Mouse (Mus musculus): ENCODE results near the gene Zfp14. TPM values are rescaled to one million over a fixed set of nuclear protein-coding genes. Genes with fewer than 3 reads are reported as not detected.

Zfp14 gene
- polyA plus RNA-seq, 1 experiment from 2014 or later: 14.2 TPM

- 96% methylated on average over 12 of the region's 12 CpGs for WGBS
- Histone ChIP-seq H3K27me3 (replicated peaks; ENCODE audit: control insufficient read depth, insufficient read depth, low read length) (no peaks in the 10 kb centered on the region), H3K4me2 (ENCODE audit: low read length) (no peak overlapping the region), H3K36me3 (ENCODE audit: control insufficient read depth, insufficient read depth) (peaks cover 18% of the 10 kb centered on the region), H3K4me3 (replicated peaks; ENCODE audit: low read length) (no peak overlapping the region), H3K9me3 (ENCODE audit: control insufficient read depth, low read length) (no peaks in the 10 kb centered on the region), H3K4me1 (replicated peaks; ENCODE audit: control insufficient read depth, insufficient read depth, low read length) (no peaks in the 10 kb centered on the region), H3K27ac (ENCODE audit: low read length) (no peak overlapping the region), H3K9ac (replicated peaks; ENCODE audit: low read depth, low read length) (no peak overlapping the region)
- ATAC-seq: no peak
Measured at GRCm38 (mm10) chr7:30034331-30034730, 16.8 kb downstream of the Zfp14 start.

DNA sequence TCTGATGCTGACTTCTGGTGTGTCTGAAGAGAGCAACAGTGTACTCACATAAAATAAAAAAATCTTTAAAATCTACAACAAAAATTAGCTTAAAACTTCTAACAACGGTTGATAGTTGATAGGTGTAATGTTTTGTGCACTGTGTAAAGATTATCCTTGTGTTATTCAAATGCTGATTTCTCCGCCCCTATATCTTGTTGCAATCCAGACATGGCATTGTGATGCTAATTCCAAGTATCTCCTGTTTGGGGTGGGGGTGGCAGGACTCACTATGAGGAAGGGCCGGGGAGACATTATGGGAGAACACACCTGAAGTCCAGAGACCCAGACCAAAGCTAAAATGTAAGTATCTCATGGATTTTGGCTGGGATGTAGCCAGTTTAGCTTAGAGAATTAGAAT is 19.8 kb downstream of the Zfp14 start:
- Histone ChIP-seq H3K27me3 (replicated peaks; ENCODE audit: control insufficient read depth, insufficient read depth, low read length) (no peaks in the 10 kb centered on the region), H3K36me3 (ENCODE audit: control insufficient read depth, insufficient read depth) (peaks cover 5% of the 10 kb centered on the region; the same call in 1 of the 2 replicates), H3K9ac (replicated peaks; ENCODE audit: low read depth, low read length) (no peak overlapping the region), H3K4me2 (ENCODE audit: low read length) (no peak overlapping the region), H3K9me3 (ENCODE audit: control insufficient read depth, low read length) (no peaks in the 10 kb centered on the region), H3K4me1 (replicated peaks; ENCODE audit: control insufficient read depth, insufficient read depth, low read length) (no peaks in the 10 kb centered on the region), H3K27ac (ENCODE audit: low read length) (no peak overlapping the region), H3K4me3 (replicated peaks; ENCODE audit: low read length) (no peak overlapping the region)
- ATAC-seq: no peak
- 71% methylated on average over 3 of the region's 3 CpGs for WGBS

GRCm38 (mm10) chr7:30030677-30031076 is 20.5 kb downstream of the Zfp14 start:
- WGBS: 54% methylated on average over 6 of the region's 6 CpGs

GRCm38 (mm10) chr7:30028572-30028971 is 22.6 kb downstream of the Zfp14 start:
- no peak overlapping the region for H3K4me3 ChIP-seq (replicated peaks; ENCODE audit: low read length)
- H3K27me3 ChIP-seq (replicated peaks; ENCODE audit: control insufficient read depth, insufficient read depth, low read length): no peaks in the 10 kb centered on the region
- 87% methylated on average over 3 of the region's 3 CpGs for WGBS
- H3K27ac ChIP-seq (ENCODE audit: low read length): no peak overlapping the region
- H3K4me1 ChIP-seq (replicated peaks; ENCODE audit: control insufficient read depth, insufficient read depth, low read length): no peaks in the 10 kb centered on the region
- no peak overlapping the region for H3K9ac ChIP-seq (replicated peaks; ENCODE audit: low read depth, low read length)
- ATAC-seq: no peak
- H3K4me2 ChIP-seq (ENCODE audit: low read length): no peak overlapping the region
- H3K9me3 ChIP-seq (ENCODE audit: control insufficient read depth, low read length): no peaks in the 10 kb centered on the region
- peaks cover 5% of the 10 kb centered on the region; the same call in 1 of the 2 replicates for H3K36me3 ChIP-seq (ENCODE audit: control insufficient read depth, insufficient read depth)

More at GRCm38 (mm10) chr7:30030677-30031076, 20.5 kb downstream of the Zfp14 start:
- H3K4me3 ChIP-seq (replicated peaks; ENCODE audit: low read length): no peak overlapping the region
- no peaks in the 10 kb centered on the region for H3K27me3 ChIP-seq (replicated peaks; ENCODE audit: control insufficient read depth, insufficient read depth, low read length)
- ATAC-seq: no peak
- H3K4me1 ChIP-seq (replicated peaks; ENCODE audit: control insufficient read depth, insufficient read depth, low read length): no peaks in the 10 kb centered on the region
- H3K9ac ChIP-seq (replicated peaks; ENCODE audit: low read depth, low read length): no peak overlapping the region
- H3K4me2 ChIP-seq (ENCODE audit: low read length): no peak overlapping the region
- no peak overlapping the region for H3K27ac ChIP-seq (ENCODE audit: low read length)
- H3K9me3 ChIP-seq (ENCODE audit: control insufficient read depth, low read length): no peaks in the 10 kb centered on the region
- 0 out of 2 replicates have a peak, but pooled peaks cover 3% of the 10 kb centered on the region for H3K36me3 ChIP-seq (ENCODE audit: control insufficient read depth, insufficient read depth)

DNA sequence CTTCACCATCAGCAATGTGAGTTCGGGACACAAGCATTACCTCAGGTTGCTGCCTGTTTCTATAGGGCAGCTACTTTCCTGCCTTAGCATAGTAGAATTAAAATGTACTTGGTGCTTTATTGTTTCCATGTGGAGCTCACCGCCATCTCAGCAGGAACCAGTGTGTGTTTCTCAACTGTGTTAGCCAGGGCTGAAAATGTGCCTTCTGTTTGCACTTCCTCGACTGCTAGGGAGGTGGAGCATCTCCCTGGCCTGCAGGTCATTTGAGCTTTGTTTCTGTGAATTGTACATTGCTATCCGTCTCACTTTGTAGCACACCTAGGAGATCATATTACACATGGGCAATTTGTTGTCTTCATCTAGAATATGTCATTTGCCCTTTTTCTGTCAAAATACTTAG is 23.8 kb downstream of the Zfp14 start:
- no peak for ATAC-seq
- H3K4me2 ChIP-seq (ENCODE audit: low read length): no peak overlapping the region
- no peaks in the 10 kb centered on the region for H3K4me1 ChIP-seq (replicated peaks; ENCODE audit: control insufficient read depth, insufficient read depth, low read length)
- peaks cover 16% of the 10 kb centered on the region for H3K36me3 ChIP-seq (ENCODE audit: control insufficient read depth, insufficient read depth)
- H3K9ac ChIP-seq (replicated peaks; ENCODE audit: low read depth, low read length): no peak overlapping the region
- no peaks in the 10 kb centered on the region for H3K9me3 ChIP-seq (ENCODE audit: control insufficient read depth, low read length)
- WGBS: 72% methylated on average over 4 of the region's 4 CpGs
- no peaks in the 10 kb centered on the region for H3K27me3 ChIP-seq (replicated peaks; ENCODE audit: control insufficient read depth, insufficient read depth, low read length)
- no peak overlapping the region for H3K27ac ChIP-seq (ENCODE audit: low read length)
- H3K4me3 ChIP-seq (replicated peaks; ENCODE audit: low read length): no peak overlapping the region

- no peak for ATAC-seq
- H3K36me3 ChIP-seq (ENCODE audit: control insufficient read depth, insufficient read depth): peaks cover 19% of the 10 kb centered on the region
- WGBS: 84% methylated on average over 5 of the region's 5 CpGs
Measured at GRCm38 (mm10) chr7:30025358-30025757, 25.8 kb downstream of the Zfp14 start.

DNA sequence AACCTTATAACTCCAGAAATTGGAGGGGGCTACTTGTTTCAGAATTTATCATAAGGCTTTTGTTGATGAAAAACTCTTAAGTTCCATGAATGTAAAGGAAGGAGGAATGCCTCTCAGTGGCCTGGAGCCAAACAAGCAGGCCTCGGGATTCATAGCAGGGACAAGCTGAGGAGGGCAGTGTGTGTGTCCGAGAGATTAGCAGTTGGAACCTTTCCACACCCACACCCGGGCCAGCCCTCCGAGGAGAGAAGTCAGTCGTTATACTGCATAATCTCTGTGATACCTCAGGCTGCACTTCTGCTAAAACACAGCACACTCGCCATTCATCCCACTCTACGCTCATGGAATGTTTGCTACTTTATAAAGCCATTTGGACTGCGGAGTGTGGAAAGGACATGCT is 27.4 kb downstream of the Zfp14 start:
- peaks cover 19% of the 10 kb centered on the region for H3K36me3 ChIP-seq (ENCODE audit: control insufficient read depth, insufficient read depth)
- no peak overlapping the region for H3K4me3 ChIP-seq (replicated peaks; ENCODE audit: low read length)
- no peaks in the 10 kb centered on the region for H3K9me3 ChIP-seq (ENCODE audit: control insufficient read depth, low read length)
- no peak overlapping the region for H3K9ac ChIP-seq (replicated peaks; ENCODE audit: low read depth, low read length)
- 86% methylated on average over 8 of the region's 8 CpGs for WGBS
- H3K4me2 ChIP-seq (ENCODE audit: low read length): no peak overlapping the region
- no peaks in the 10 kb centered on the region for H3K27me3 ChIP-seq (replicated peaks; ENCODE audit: control insufficient read depth, insufficient read depth, low read length)
- ATAC-seq: no peak
- H3K4me1 ChIP-seq (replicated peaks; ENCODE audit: control insufficient read depth, insufficient read depth, low read length): no peaks in the 10 kb centered on the region
- no peak overlapping the region for H3K27ac ChIP-seq (ENCODE audit: low read length)

More at GRCm38 (mm10) chr7:30025358-30025757, 25.8 kb downstream of the Zfp14 start:
- no peak overlapping the region for H3K4me3 ChIP-seq (replicated peaks; ENCODE audit: low read length)
- no peak overlapping the region for H3K27ac ChIP-seq (ENCODE audit: low read length)
- H3K27me3 ChIP-seq (replicated peaks; ENCODE audit: control insufficient read depth, insufficient read depth, low read length): no peaks in the 10 kb centered on the region
- H3K4me2 ChIP-seq (ENCODE audit: low read length): no peak overlapping the region
- H3K9me3 ChIP-seq (ENCODE audit: control insufficient read depth, low read length): no peaks in the 10 kb centered on the region
- no peaks in the 10 kb centered on the region for H3K4me1 ChIP-seq (replicated peaks; ENCODE audit: control insufficient read depth, insufficient read depth, low read length)
- H3K9ac ChIP-seq (replicated peaks; ENCODE audit: low read depth, low read length): no peak overlapping the region

DNA sequence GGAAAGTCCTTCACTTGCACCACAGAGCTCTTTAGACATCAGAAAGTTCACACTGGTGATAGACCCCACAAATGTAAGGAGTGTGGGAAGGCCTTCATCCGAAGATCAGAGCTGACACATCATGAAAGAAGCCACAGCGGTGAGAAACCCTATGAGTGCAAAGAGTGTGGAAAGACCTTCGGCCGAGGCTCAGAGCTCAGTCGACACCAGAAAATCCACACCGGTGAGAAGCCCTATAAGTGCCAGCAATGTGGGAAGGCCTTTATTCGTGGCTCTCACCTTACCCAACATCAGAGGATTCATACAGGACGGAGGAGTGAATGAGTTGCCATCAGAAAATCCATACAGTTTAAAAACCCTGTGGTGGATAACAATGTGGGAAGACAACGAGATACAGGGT is 27.9 kb downstream of the Zfp14 start:
- whole genome bisulfite sequencing: 95% methylated on average over 9 of the region's 9 CpGs

GRCm38 (mm10) chr7:30019543-30019942 is 31.6 kb downstream of the Zfp14 start:
- Histone ChIP-seq H3K4me3 (replicated peaks; ENCODE audit: low read length) (no peak overlapping the region), H3K9ac (replicated peaks; ENCODE audit: low read depth, low read length) (no peak overlapping the region), H3K27me3 (replicated peaks; ENCODE audit: control insufficient read depth, insufficient read depth, low read length) (no peaks in the 10 kb centered on the region), H3K4me1 (replicated peaks; ENCODE audit: control insufficient read depth, insufficient read depth, low read length) (no peaks in the 10 kb centered on the region), H3K36me3 (ENCODE audit: control insufficient read depth, insufficient read depth) (peaks cover 24% of the 10 kb centered on the region), H3K4me2 (ENCODE audit: low read length) (no peak overlapping the region), H3K27ac (ENCODE audit: low read length) (no peak overlapping the region), H3K9me3 (ENCODE audit: control insufficient read depth, low read length) (no peaks in the 10 kb centered on the region)
- 76% methylated on average over 2 of the region's 2 CpGs for WGBS
- ATAC-seq: no peak

More for the DNA sequence above, 27.9 kb downstream of the Zfp14 start:
- H3K27me3 ChIP-seq (replicated peaks; ENCODE audit: control insufficient read depth, insufficient read depth, low read length): no peaks in the 10 kb centered on the region
- H3K27ac ChIP-seq (ENCODE audit: low read length): no peak overlapping the region
- H3K4me2 ChIP-seq (ENCODE audit: low read length): no peak overlapping the region
- H3K4me1 ChIP-seq (replicated peaks; ENCODE audit: control insufficient read depth, insufficient read depth, low read length): no peaks in the 10 kb centered on the region
- ATAC-seq: no peak
- H3K9me3 ChIP-seq (ENCODE audit: control insufficient read depth, low read length): no peaks in the 10 kb centered on the region
- no peak overlapping the region for H3K4me3 ChIP-seq (replicated peaks; ENCODE audit: low read length)
- H3K36me3 ChIP-seq (ENCODE audit: control insufficient read depth, insufficient read depth): peaks cover 22% of the 10 kb centered on the region
- H3K9ac ChIP-seq (replicated peaks; ENCODE audit: low read depth, low read length): no peak overlapping the region

DNA sequence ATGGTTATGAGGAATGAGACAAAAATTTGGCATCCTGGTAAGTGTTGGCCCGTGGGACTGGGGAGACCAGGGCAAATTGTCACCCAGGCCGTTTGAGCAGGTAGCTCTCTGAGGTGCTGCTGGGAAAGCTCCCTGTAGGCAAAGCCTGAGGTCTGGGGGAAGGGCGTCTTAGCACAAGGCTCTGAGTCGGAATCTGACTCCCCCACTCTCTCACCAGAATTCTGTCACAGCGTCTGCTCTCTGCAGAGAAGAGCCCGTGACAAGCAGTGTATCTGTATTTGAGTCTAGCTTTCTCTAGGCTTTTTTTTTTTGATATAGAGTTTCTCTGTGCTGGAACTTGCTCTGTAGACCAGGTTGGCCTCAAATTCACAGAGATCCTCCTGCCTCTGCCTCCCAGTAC is 34.0 kb downstream of the Zfp14 start:
- no peaks in the 10 kb centered on the region for H3K9me3 ChIP-seq (ENCODE audit: control insufficient read depth, low read length)
- no peak overlapping the region for H3K27ac ChIP-seq (ENCODE audit: low read length)
- no peak overlapping the region for H3K4me3 ChIP-seq (replicated peaks; ENCODE audit: low read length)
- H3K36me3 ChIP-seq (ENCODE audit: control insufficient read depth, insufficient read depth): peaks cover 12% of the 10 kb centered on the region
- no peak for ATAC-seq
- WGBS: 86% methylated on average over 6 of the region's 6 CpGs
- no peaks in the 10 kb centered on the region for H3K27me3 ChIP-seq (replicated peaks; ENCODE audit: control insufficient read depth, insufficient read depth, low read length)
- H3K9ac ChIP-seq (replicated peaks; ENCODE audit: low read depth, low read length): no peak overlapping the region
- H3K4me1 ChIP-seq (replicated peaks; ENCODE audit: control insufficient read depth, insufficient read depth, low read length): peaks cover 4% of the 10 kb centered on the region; the same call in 1 of the 2 replicates
- no peak overlapping the region for H3K4me2 ChIP-seq (ENCODE audit: low read length)
